Mouse (Mus musculus) lung, embryonic 15.5 days (tissue): ENCODE measurements around the gene Jmjd4. TPM values are rescaled to one million over a fixed set of nuclear protein-coding genes. Genes with fewer than 3 reads are reported as not detected.

Source experiments
- ATAC-seq: fragments of 200-750 bp; cut with Nextera tagmentation; 2 replicates; pipeline ENCODE4 v1.8.0; 2017; ENCODE audit warnings: moderate number of reproducible peaks, borderline replicate concordance; ENCODE audit not compliant: low FRiP score, low TSS enrichment; ENCODE audit errors: extremely low read depth
- H3K27ac ChIP-seq: fragments of 300-500 bp; sonication (generic); 2 replicates; pipeline ENCODE4 v1.5.1; 2015; ENCODE audit warnings: moderate library complexity, mild to moderate bottlenecking, inconsistent platforms
- H3K27me3 ChIP-seq: fragments of 300-500 bp; sonication (generic); 2 replicates; pipeline ENCODE4 v1.6.1; 2015; ENCODE audit warnings: inconsistent platforms
- H3K36me3 ChIP-seq: fragments of 300-500 bp; sonication (generic); 2 replicates; pipeline ENCODE4 v1.6.1; 2015; ENCODE audit warnings: inconsistent platforms
- H3K4me1 ChIP-seq: fragments of 300-500 bp; sonication (generic); 2 replicates; pipeline ENCODE4 v1.6.1; 2015; ENCODE audit warnings: inconsistent platforms
- H3K4me2 ChIP-seq: fragments of 300-500 bp; sonication (generic); 2 replicates; pipeline ENCODE4 v1.6.1; 2015; ENCODE audit warnings: inconsistent platforms, mild to moderate bottlenecking, moderate library complexity
- H3K4me3 ChIP-seq: fragments of 300-500 bp; sonication (generic); 2 replicates; pipeline ENCODE4 v1.5.1; 2015; ENCODE audit warnings: mild to moderate bottlenecking, inconsistent platforms
- H3K9ac ChIP-seq: fragments of 300-500 bp; sonication (generic); 2 replicates; pipeline ENCODE4 v1.6.1; 2015; ENCODE audit warnings: inconsistent platforms
- H3K9me3 ChIP-seq: fragments of 300-500 bp; sonication (generic); 2 replicates; pipeline ENCODE4 v1.6.1; 2016; ENCODE audit warnings: inconsistent platforms
- WGBS: fragments of 180-500 bp; shearing (Covaris S2); methylation state at CpG from one replicate; pipeline ENCODE4 v1.1.7; 2015; 5-methylcytosine and 5-hydroxymethylcytosine counted together
- polyA plus RNA-seq: library from polyadenylated mRNA; unstranded; fragments of >200 nt; fragmentation: Nextera tagmentation; extraction: Ambion mirVana; gene quantifications from 2 replicates; pipeline ENCODE4 v1.2.1, GENCODE M21; 2015

The Jmjd4 gene
- polyA plus RNA-seq, 1 experiment from 2014 or later, result 11.4 TPM

DNA sequence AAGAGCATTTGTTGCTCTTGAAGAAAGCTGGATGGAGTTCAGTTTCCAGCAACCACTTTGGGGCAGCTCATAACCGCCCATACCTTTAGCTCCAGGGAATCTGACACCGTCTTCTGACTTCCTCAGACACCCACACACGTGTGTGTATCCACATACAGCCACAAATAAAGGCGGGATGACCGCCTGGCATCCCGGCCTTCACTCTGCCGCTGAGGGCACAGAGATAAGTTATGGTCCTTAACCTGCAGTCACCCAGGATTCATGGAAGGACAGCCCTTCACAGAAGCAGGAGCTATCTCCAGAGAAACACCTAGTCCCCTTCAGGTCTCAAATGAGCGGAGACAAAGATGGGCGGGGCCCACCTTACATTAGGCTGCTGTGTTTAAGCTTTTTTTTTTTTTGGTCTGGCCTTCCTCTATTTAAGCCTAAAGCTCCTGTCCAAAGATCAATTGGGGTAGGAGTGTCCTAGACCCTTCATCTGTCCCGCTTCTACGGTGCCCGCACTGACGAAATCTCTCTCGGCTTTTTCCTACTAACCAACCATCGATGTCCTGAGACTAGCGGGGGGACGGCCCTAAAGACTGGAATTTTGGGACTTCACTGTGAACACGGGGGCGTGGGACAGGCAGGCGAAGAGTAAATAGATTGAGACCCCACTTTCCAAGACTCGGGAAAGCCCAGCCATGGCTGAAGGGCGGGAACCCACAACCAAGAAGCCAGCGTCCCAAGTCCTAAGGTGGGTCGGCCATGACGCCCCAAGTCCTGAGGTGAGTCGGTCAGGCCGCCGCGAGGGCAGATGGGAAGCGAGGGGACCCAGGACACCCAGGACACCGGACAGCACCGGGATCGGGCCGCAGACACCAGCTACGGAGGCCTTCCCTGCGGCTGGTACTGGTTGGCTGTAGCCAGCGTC lies 21.8 kb downstream of the Jmjd4 start:
- H3K27ac ChIP-seq, result peak overlapping the region; percentile 69
- H3K9ac ChIP-seq, result peak overlapping the region; percentile 97
- peak; percentile 76 for ATAC-seq
- H3K9me3 ChIP-seq, result no peaks in the 10 kb centered on the region
- 4% methylated on average over 37 of the region's 37 CpGs for WGBS
- H3K4me1 ChIP-seq, result peaks cover 7% of the 10 kb centered on the region
- no peaks in the 10 kb centered on the region; the same call in 1 of the 2 replicates for H3K27me3 ChIP-seq
- H3K4me2 ChIP-seq, result peak overlapping the region; percentile 84
- H3K4me3 ChIP-seq, result peak overlapping the region; percentile 91
- H3K36me3 ChIP-seq, result no peaks in the 10 kb centered on the region

DNA sequence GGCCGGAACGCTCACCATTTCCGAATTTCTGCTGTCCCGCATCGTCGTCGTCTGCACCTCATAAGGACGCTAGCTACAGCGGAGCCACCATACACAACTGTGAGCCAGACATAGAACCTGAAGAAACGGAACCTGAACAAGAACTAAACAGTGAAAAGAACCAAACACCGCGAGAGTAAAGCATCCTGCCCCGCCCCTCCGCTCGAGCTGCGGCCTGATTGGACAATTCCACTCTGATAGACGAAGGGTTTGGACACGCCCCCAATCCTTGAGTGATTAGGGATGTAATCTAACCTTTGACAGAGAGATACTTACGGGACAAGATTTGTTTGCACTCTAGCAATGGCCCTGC lies 22.5 kb downstream of the Jmjd4 start, which contains the start of gene Zfp867:
TSS of gene Zfp867 (minus strand) at position 149 of the 352 bp plus-strand sequence.
- peak within 1 kb of the TSS; percentile 84 for H3K4me2 ChIP-seq
- peak within 1 kb of the TSS; percentile 69 for H3K27ac ChIP-seq
- under 1% methylated on average over 19 of the region's 19 CpGs for WGBS
- no peaks in the 10 kb centered on the region for H3K36me3 ChIP-seq
- peak; percentile 86 for ATAC-seq
- H3K9me3 ChIP-seq, result no peaks in the 10 kb centered on the region
- H3K27me3 ChIP-seq, result no peaks in the 10 kb centered on the region; the same call in 1 of the 2 replicates
- H3K4me1 ChIP-seq, result peaks cover 7% of the 10 kb centered on the region
- peak within 1 kb of the TSS; percentile 91 for H3K4me3 ChIP-seq
- peak within 1 kb of the TSS; percentile 97 for H3K9ac ChIP-seq

DNA sequence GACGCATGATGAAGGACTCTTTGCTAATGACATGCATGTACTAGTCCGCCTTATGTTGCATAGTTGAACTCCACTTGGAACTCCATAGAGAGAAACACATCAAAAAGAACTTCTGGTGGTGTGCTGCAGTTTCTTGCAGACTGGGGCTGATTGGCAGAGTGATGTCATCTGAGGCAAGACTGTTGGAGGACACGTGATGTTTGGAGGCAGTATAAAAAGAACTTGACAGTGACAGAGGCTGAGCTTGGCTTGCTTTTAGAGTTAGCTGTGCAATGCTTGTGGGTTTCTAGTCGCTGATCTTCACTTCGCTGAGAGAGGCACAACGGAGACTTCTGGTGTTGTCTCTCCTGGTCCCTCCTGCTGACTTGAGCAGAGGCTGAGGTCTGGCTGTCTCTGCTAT lies 27.4 kb downstream of the Jmjd4 start:
- 54% methylated on average over 6 of the region's 6 CpGs for WGBS
- H3K4me1 ChIP-seq, result no peaks in the 10 kb centered on the region

DNA sequence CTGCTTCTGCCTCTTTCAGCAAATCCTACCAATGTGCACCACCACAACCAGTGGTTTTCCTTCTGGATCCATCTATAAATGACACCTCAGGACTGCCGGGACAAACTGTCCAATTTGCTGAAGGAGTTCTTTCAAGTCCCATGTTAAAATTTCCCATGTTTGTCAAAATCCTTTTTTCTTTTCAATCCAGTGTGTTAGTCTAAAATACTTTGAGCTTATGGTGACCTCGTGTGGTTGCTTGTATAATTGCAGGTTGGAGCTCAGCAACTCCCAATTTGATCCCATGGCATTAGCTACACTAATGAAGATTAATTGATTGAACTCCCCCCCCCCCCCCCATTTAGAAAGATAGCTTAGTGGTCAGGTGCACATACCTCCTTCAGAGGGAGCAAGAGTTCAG lies 33.4 kb downstream of the Jmjd4 start:
- no peak overlapping the region for H3K4me3 ChIP-seq
- ATAC-seq, result no peak
- H3K9me3 ChIP-seq, result no peaks in the 10 kb centered on the region
- 1% methylated on average over 2 of the region's 2 CpGs for WGBS
- no peak overlapping the region for H3K9ac ChIP-seq
- no peaks in the 10 kb centered on the region for H3K27me3 ChIP-seq
- H3K27ac ChIP-seq, result no peak overlapping the region
- no peaks in the 10 kb centered on the region for H3K4me1 ChIP-seq
- H3K36me3 ChIP-seq, result peaks cover 33% of the 10 kb centered on the region
- no peak overlapping the region for H3K4me2 ChIP-seq

More for the DNA sequence above, 27.4 kb downstream of the Jmjd4 start:
- H3K4me3 ChIP-seq, result no peak overlapping the region
- H3K27ac ChIP-seq, result no peak overlapping the region
- H3K4me2 ChIP-seq, result no peak overlapping the region
- no peaks in the 10 kb centered on the region for H3K36me3 ChIP-seq
- H3K9ac ChIP-seq, result no peak overlapping the region
- no peaks in the 10 kb centered on the region; the same call in 1 of the 2 replicates for H3K27me3 ChIP-seq
- ATAC-seq, result no peak
- no peaks in the 10 kb centered on the region for H3K9me3 ChIP-seq

DNA sequence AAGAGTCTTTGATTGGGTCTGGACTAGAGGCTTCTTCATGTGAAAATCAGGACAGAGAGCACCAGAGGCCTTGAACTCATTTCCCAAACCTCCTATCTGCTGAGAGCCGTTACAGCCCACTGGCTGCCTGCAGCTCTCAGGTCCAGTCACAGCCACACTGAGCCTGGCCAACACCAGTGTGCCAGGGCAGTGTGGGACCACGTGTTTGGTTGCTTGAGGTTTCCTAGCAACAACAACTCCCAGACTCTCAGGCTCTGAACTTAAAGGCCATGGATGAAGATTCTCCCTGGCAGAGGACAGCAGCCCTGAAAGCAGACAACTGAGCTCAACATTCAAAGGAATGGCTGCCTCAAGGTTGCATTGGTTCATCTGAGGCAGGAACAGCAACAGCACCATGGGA lies 35.8 kb downstream of the Jmjd4 start:
- ATAC-seq, result no peak
- Histone ChIP-seq H3K9ac (no peak overlapping the region), H3K27ac (no peak overlapping the region), H3K4me1 (no peaks in the 10 kb centered on the region), H3K4me3 (no peak overlapping the region), H3K4me2 (no peak overlapping the region), H3K9me3 (no peaks in the 10 kb centered on the region), H3K27me3 (no peaks in the 10 kb centered on the region), H3K36me3 (peaks cover 55% of the 10 kb centered on the region)
- WGBS, result 53% methylated on average over 2 of the region's 2 CpGs

DNA sequence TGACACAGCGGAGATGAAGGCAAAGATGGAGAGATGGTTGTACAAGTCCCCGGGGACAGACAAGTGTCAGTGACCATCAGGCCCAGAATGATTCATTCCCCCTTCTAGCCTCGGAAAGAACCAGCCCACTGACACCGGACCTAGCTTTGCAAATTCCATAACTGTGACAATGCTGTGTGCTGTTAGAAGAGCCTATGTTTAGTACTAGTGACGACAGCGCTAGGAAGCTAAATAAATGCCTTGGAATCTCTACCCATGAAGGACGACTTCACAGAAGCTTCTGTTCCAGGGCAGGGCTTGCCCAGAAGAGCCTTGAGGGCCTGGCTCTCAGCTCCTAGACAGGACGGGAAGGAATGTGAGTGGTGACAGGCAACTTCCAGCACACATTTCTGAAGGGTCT lies 36.4 kb downstream of the Jmjd4 start:
- H3K4me2 ChIP-seq, result no peak overlapping the region
- H3K9me3 ChIP-seq, result no peaks in the 10 kb centered on the region
- H3K27ac ChIP-seq, result no peak overlapping the region
- H3K4me1 ChIP-seq, result no peaks in the 10 kb centered on the region
- H3K27me3 ChIP-seq, result no peaks in the 10 kb centered on the region
- ATAC-seq, result no peak
- no peak overlapping the region for H3K4me3 ChIP-seq
- H3K36me3 ChIP-seq, result peaks cover 55% of the 10 kb centered on the region
- no peak overlapping the region for H3K9ac ChIP-seq
- 77% methylated on average over 8 of the region's 8 CpGs for WGBS

DNA sequence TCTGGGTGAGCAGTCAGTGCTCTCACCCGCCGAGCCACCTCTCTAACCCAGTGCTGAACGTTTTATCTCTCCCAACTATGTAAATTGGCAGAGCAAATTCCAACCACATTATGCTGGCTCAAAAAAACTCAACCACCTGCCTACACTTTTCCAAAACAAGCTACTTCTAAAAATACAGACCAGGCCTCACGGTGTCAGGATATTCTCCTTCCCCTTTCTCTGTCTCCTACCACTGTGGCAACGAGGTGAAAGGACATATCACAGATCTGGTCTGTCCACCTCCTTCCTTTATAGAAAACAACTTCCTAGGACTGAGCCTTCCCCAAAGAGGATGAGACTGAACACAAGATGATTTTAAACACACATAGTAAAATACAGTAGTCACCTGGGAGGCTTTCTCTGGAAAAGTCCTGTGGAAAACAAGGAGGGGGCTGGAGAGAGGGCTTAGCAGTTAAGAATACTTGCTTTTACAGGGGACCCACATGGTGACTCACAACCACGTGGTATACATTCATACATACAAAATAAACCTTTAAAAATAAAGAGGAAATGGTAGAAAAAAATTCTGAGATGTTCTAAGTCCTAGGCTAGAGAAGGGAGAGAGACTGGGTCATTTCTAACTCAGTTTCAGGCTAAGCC lies 46.9 kb downstream of the Jmjd4 start:
- 74% methylated on average over 6 of the region's 6 CpGs for WGBS
- Histone ChIP-seq H3K9me3 (no peaks in the 10 kb centered on the region), H3K4me1 (no peaks in the 10 kb centered on the region), H3K36me3 (peaks cover 98% of the 10 kb centered on the region), H3K4me2 (no peak overlapping the region), H3K27me3 (no peaks in the 10 kb centered on the region), H3K4me3 (no peak overlapping the region), H3K9ac (no peak overlapping the region), H3K27ac (no peak overlapping the region)
- ATAC-seq, result no peak

DNA sequence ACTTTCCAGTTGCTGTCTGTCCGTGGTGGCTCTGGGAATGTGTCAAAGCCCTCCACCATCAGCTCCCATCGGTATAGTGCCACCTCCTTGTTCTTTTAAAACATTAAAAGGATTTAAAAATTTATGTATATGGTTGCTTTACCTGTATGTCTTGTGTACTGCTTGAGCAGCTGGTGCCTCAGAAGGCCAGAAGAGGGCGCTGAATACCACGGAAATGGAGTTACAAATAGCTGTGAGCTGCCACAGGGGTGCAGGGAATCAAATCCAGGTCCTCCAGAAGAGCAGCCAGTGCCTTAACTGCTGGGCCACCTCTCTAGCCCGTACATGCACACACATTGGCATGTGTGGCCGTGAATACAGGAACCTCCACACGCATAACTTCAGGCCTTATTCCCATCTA lies 47.9 kb downstream of the Jmjd4 start:
- Histone ChIP-seq H3K27me3 (no peaks in the 10 kb centered on the region), H3K9ac (no peak overlapping the region), H3K4me1 (no peaks in the 10 kb centered on the region), H3K27ac (no peak overlapping the region), H3K4me2 (no peak overlapping the region), H3K4me3 (no peak overlapping the region), H3K9me3 (no peaks in the 10 kb centered on the region), H3K36me3 (peaks cover 98% of the 10 kb centered on the region)
- 89% methylated on average over 7 of the region's 7 CpGs for WGBS
- no peak for ATAC-seq

DNA sequence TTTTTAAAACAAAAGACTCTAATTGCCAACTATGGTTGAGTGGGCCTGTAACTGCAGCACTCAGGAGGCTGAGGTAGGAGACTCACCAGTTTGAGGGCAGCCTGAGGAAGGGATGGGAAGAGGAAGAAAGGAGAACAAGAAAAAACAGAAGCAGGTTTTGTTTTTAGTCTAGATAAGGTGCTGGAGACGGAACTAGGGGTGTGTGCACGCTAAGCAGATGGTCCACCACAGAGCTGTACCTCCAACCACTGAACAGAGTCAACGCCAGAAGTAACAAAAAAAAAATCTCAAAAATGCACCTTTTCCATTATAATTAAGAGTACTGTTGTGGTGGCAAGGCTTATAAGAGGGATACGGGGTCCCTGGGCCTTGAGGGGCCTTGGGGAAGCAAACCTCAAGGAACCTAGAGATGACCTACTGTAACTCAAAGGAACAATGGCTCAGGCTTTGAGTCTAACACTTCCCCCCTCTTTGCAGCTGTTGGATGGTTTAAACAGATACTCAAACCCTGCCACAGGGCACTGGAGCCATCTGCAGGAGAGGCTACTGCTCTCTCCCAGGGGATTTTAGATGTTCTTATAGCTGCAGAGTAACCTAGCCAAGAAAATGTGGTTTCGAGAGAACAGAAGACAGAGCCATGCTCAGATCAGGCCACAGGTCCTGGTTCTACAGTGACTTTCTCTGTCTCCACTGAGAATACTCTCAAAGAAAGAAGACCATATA lies 52.3 kb downstream of the Jmjd4 start:
- H3K4me2 ChIP-seq, result no peak overlapping the region
- 89% methylated on average over 5 of the region's 5 CpGs for WGBS
- no peak for ATAC-seq
- H3K9me3 ChIP-seq, result no peaks in the 10 kb centered on the region
- H3K27me3 ChIP-seq, result no peaks in the 10 kb centered on the region
- peaks cover 70% of the 10 kb centered on the region for H3K36me3 ChIP-seq
- H3K27ac ChIP-seq, result no peak overlapping the region
- H3K4me1 ChIP-seq, result peaks cover 15% of the 10 kb centered on the region
- no peak overlapping the region for H3K4me3 ChIP-seq
- H3K9ac ChIP-seq, result no peak overlapping the region

DNA sequence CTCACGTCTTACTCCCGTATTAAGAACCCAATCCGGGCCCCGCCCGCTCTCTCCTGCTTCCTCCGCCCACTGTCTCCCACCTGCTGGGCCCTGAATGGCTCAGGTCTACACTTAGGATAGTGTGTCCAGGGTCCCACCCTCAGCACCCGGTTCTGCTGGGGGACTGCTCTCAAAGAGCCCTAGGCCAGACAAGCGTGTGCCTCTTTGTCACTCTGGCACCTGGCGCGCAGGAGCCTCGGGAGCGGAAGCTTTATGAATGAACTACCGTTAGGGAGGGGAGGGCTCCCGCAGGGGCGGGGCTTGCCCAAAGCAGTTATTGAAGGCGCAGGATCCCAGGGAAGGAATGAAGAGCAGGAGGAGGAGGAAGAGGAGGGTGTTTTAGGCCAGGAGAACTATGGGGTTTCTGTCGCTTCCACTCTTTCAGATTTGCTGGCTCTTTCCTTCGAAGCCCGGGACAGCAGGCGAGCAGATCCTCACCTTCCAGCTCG lies 55.5 kb downstream of the Jmjd4 start:
- ATAC-seq, result peak; percentile 21; the same call in 1 of the 2 replicates
- Histone ChIP-seq H3K36me3 (peaks cover 43% of the 10 kb centered on the region), H3K4me1 (peaks cover 25% of the 10 kb centered on the region), H3K4me2 (peak overlapping the region; percentile 93), H3K27ac (peak overlapping the region; percentile 97), H3K9ac (peak overlapping the region; percentile 93), H3K27me3 (no peaks in the 10 kb centered on the region), H3K9me3 (no peaks in the 10 kb centered on the region), H3K4me3 (peak overlapping the region; percentile 87)
- under 1% methylated on average over 21 of the region's 21 CpGs for WGBS

DNA sequence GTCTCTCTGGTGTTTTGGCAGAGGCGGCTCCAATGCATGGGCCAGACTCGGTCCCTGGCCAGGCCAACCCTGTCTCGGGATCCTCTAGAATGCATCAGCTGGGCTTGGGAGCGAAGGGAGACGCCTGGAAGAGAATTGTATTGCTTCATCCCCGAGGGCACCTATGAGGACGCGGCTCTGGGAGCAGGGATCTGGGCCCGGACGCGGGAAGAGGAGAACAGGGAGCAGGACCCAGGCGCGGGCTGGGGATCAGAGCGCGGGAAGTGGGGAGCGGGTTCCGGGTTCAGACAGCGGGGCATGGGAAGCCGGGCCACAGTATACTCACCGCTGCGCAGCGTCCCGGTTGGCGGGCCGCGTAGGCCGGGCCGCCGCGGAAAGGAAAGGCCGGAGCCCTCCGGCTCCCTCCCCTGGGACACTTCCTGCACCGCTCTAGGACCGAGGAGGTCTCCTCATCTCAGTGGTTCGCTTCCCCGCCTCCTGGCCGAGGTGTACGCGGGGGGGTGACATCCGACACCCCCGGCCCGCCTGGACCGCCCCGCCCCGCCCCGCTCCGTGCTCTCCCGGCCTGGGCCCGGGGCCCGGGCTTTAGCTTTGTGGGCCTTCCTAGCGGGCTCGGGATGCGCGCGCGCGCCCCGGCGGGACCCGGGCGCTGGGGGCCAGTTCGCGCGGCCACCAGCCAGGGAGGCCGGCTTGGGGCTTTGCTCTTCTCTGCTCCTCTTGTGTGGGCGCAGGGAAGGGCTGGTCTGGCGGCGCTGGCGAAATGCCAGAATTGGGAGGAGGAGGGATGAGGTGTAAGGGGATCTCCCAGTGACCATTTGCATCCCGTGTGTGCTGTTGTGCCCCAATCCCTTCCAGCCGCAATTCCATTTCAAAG lies 56.2 kb downstream of the Jmjd4 start:
- Histone ChIP-seq H3K4me1 (peaks cover 25% of the 10 kb centered on the region), H3K36me3 (peaks cover 40% of the 10 kb centered on the region), H3K9me3 (no peaks in the 10 kb centered on the region), H3K4me2 (peak overlapping the region; percentile 93), H3K27ac (peak overlapping the region; percentile 97), H3K9ac (peak overlapping the region; percentile 93), H3K27me3 (no peaks in the 10 kb centered on the region), H3K4me3 (peak overlapping the region; percentile 87)
- peak; percentile 95 for ATAC-seq
- under 1% methylated on average over 69 of the region's 71 CpGs for WGBS
